Mouse (Mus musculus) monocyte, adult 5-6 weeks (primary cell): ENCODE measurements around the gene Rb1. TPM values are rescaled to one million over a fixed set of nuclear protein-coding genes. Genes with fewer than 3 reads are reported as not detected.

ENCODE experiments used
- ATAC-seq: fragments of 153-309, 156-312 bp; replicated peaks from 2 replicates; pipeline ENCODE4 v1.8.0; 2017; ENCODE audit warnings: mild to moderate bottlenecking; ENCODE audit not compliant: low TSS enrichment, insufficient number of reproducible peaks, severe bottlenecking, poor library complexity, low FRiP score
- total RNA-seq: library from RNA; stranded (forward); fragments of 200-1000, 200-491, 200-594 nt; gene quantifications from 3 replicates; pipeline ENCODE4 v1.2.3, GENCODE M21; 2017

Gene Rb1
- total RNA-seq, 1 experiment from 2014 or later = 82.3 TPM

DNA sequence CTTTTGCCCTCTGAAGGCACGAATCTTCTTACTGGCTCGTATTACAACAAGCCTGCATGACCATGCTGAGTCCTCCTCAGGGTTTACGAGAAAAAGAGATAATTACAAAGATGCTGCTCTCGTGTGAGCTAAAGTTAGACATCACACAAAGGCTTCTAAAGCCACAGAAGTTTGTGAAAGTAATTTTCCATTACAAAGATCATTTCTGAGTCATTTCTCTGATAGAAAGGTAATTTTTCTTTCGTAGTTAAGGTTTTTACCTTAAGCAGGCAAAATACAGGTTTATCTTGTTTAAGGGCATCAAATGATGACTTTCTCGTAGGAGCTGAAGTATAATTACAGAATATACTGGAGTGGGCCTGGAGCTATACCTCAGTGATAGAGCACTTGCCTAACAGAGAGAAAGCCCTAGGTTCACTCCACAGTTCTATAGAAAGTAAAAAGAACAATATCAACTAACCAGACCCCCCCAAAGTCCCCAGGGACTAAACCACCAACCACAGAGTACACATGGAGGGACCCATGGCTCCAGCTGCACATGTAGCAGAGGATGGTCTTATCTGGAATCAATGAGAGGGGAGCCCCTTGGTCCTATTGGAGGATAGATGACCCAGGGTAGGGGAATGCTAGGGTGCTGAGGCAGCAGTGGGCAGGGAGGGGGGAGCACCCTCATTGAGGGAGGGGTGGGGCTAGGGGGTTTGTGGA, 14.6 kb upstream of the Rb1 start:
- no peak for ATAC-seq

DNA sequence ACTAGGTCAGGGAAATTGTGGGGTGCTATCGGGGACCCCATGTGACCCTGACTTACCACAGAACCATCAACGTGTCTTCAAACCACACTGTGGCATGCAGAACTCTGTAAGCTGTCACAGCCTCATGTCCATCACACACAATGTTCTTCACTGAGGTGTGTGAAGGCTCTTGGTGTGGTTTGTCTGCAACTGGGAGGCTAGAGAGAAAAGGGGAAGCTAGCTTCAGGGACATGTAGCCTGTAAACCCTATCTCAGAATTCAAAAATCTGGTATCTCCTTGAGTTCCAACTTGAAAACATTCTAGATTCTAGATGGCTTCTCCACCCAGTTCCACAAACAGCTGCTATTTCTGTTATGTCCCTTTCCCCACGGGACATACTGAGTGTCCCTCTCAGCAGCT, 14.0 kb upstream of the Rb1 start:
- 0 out of 2 replicates have a peak, but pooled peaks have one; percentile 38 for ATAC-seq

GRCm38 (mm10) chr14:73336316-73337080, 10.9 kb upstream of the Rb1 start:
- ATAC-seq = no peak

- peak; percentile 67 for ATAC-seq
Measured at GRCm38 (mm10) chr14:73334926-73335805, 9.5 kb upstream of the Rb1 start.

DNA sequence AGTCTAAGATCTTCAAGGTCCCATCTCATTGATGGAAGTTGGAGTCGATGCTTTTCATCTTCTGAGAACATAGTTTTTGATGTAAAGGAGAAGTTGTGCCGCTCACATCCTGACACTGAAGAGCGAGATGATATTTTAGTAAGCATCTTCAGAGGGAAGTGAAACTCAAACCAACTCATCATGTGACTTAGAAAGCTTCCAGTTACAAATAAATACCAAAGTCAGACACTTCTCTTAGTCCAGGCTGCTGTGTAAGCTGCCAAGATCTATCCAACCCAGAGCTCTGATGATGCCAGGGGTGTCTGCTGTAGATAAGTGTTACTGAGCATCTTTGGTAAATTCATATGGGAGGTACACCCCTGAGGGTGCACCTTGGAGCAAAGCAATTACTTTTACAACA, 8.3 kb upstream of the Rb1 start:
- ATAC-seq = peak; percentile 79

DNA sequence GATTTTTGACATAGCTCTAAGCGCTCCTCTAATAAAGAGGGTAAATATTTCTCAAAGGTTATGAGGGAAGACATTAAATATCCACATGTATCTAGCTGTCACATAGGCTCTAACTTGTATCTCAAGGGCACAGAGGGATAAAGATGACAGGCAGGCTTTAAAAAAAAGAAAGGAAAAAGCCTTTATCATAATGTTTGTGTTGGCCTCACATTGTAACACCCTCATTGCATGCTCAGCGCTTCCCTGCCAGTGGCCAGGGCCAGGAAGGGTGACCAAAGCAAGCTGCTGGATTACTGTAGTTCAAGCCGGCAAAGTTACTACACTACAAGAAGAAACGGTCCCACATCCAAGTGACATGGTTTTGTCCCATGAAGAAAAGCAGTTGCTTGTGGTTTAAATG, 5.8 kb upstream of the Rb1 start:
- no peak for ATAC-seq

DNA sequence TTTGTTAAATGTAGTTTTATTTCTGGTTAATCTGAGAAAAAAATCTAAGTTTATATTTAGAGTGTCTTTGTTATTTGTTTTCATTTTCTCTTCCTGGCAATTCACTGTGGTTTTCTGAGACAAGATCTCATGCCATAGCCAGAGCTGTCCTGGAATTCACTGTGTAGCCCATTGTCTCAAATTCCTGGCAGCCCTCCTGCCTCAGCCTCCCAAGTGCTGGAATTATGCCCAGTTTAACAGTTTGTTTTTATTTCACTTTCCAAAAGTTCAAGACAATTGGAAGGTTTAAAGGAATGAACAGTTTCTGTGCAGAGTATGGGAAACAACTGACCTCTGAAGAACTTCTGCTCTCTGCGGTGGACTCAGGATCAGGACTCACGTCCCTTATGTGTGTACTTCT, 4.2 kb upstream of the Rb1 start:
- no peak for ATAC-seq

DNA sequence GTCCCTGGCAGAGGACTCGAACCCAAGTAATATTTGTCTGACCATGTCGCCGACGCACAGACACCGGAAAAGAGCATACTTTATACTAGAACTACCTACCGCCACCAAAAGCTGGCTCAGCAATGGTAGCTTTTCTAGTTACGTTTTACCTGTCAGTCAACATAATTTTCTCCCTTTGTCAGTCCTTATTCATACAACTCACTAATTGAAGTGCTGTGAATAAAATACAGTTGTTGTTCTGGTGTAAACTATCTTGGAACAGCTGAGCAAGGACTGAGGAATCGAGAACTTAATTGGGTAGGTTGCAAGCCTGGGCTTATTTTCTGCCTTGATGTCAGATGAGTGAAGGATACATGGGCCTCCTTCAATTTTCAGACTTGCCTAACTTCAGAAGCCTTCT, 889 bp upstream of the Rb1 start:
- 0 out of 2 replicates have a peak, but pooled peaks have one; percentile 10 for ATAC-seq

DNA sequence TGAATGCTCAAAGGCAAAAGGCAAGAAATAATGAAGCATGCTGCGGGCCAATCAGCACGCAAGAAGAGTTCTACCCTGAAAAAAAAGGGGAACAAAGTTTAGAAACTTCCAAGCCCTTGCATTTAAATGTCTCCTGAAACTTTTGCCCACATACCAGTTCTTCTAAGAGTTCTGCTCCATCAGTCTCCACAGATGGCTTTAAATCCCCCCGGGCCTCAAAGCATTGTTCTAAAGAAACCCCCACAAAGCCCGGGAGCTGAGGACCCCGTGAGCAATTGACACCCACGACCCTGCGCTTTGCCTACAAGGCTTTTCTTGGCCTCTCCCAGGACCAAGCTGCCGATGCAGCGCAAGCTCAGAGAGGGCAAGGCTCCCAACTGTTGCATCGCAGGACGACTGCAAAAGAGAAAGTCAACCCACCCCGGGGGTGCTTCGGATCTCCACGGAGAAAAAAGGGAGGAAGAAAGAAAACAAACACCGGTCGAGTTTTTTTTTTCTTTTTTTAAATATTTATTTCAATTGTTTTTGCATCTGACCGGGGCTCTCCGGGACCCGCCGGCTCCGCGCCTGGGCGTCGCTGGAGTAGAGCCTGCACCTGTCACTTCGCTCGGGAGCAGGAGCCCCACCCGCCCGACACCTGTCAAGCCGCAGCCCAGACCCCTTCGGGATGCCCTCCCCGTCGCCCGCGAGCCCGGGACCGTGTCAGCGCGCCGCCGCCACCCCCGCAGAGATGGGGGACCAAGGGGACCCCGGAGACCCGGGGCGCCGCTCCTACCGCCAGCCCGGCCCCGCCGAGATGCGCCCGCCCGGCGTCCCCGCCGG, 777 bp downstream of the Rb1 start:
- ATAC-seq = 0 out of 2 replicates have a peak, but pooled peaks have one; percentile 37

DNA sequence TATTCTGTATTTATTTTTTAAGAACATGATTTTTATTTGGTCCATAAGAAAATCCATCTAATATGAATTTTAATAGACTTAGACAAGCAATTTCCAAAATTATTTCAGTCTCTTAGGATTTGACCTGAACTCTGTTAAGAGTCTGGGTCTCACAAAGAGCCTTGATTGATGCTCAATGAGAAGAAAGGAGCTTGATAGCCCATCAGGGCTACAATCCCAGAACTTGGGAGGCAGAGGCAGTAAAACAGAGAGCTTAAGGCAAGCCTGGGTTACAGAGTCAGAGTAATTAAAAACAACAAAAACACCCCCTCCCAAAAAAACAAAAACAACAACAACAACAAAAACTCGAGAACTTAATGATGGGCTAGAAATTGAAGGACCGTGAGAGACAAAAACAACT, 1.7 kb downstream of the Rb1 start:
- no peak for ATAC-seq

DNA sequence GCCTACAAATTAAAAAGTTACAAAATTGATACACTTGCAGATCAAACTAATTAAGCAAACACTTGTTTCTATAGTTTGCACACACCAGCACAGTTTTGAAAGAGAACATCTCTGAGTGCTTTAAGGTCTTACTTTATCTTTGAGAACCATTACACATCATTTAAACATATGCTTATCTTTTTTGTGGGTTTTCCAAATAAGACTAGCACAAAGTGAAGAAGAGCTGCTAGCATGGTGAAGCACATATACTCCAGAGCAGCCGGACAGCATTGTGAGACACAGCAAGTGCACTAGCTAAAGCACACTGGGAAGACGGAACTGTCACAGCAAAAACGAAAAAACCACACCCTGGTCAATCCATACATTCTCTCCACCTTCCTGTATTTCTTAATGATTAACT, 3.5 kb downstream of the Rb1 start:
- no peak for ATAC-seq

GRCm38 (mm10) chr14:73316933-73317332, 8.7 kb downstream of the Rb1 start:
- ATAC-seq = no peak

GRCm38 (mm10) chr14:73313864-73314263, 11.8 kb downstream of the Rb1 start:
- no peak for ATAC-seq

GRCm38 (mm10) chr14:73313396-73313795, 12.2 kb downstream of the Rb1 start:
- no peak for ATAC-seq

- no peak for ATAC-seq
Measured at GRCm38 (mm10) chr14:73312909-73313308, 12.7 kb downstream of the Rb1 start.

GRCm38 (mm10) chr14:73307490-73307889, 18.1 kb downstream of the Rb1 start:
- ATAC-seq = no peak

- ATAC-seq = peak; percentile 56; the same call in 1 of the 2 replicates
Measured at GRCm38 (mm10) chr14:73303193-73303592, 22.4 kb downstream of the Rb1 start.

- no peak for ATAC-seq
Measured at GRCm38 (mm10) chr14:73301856-73302255, 23.8 kb downstream of the Rb1 start.
